Mouse (Mus musculus): ENCODE results near the gene Prkab2. TPM values are rescaled to one million over a fixed set of nuclear protein-coding genes. Genes with fewer than 3 reads are reported as not detected.

Gene Prkab2
- total RNA-seq, 1 experiment from 2014 or later, result 22.8 TPM

- ATAC-seq (ENCODE audit: extremely low read depth, insufficient number of reproducible peaks, low FRiP score, poor library complexity, severe bottlenecking), result no peak
These were observed 25.7 kb downstream of the Prkab2 start for GRCm38 (mm10) chr3:97683560-97684195.

DNA sequence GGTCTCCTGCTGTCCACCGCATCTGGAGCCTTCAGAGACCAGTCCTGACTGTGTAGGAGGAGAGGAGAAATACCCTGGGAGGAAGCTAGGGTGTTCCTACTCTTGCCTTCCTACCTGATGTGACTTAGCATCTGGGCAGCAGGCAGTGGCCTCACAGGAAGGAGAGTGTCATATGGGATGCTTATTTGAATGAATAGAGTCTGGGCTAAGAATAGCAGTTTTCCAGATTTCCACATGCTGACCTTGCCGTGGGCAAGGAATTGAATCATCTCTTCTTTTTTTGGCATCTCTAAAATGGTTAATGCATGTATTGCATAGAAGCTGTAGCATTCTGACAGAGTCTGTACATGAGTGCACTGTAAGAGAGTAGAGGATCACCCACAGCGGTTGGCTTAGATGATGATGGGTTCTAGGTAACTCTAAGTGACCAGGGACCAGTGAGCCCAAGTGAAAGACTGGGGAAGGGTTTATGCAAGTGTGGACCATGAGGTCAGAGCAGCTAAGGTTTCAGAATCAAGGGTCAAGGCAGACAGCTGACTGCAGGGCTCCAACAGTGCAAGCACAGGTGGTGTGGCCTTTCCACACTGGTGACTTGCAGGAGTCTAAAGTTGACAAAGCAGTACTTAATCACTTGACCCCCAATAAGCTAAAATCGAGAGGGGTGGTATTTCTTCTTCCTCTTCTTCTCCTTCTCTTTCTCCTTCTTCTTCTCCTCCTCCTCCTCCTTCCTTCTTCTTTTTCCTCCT lies 28.6 kb downstream of the Prkab2 start:
- ATAC-seq (ENCODE audit: extremely low read depth, insufficient number of reproducible peaks, low FRiP score, poor library complexity, severe bottlenecking), result no peak

GRCm38 (mm10) chr3:97689289-97689688 lies 31.3 kb downstream of the Prkab2 start:
- no peak for ATAC-seq (ENCODE audit: extremely low read depth, insufficient number of reproducible peaks, low FRiP score, poor library complexity, severe bottlenecking)

GRCm38 (mm10) chr3:97690590-97690989 lies 32.6 kb downstream of the Prkab2 start:
- no peak for ATAC-seq (ENCODE audit: extremely low read depth, insufficient number of reproducible peaks, low FRiP score, poor library complexity, severe bottlenecking)

DNA sequence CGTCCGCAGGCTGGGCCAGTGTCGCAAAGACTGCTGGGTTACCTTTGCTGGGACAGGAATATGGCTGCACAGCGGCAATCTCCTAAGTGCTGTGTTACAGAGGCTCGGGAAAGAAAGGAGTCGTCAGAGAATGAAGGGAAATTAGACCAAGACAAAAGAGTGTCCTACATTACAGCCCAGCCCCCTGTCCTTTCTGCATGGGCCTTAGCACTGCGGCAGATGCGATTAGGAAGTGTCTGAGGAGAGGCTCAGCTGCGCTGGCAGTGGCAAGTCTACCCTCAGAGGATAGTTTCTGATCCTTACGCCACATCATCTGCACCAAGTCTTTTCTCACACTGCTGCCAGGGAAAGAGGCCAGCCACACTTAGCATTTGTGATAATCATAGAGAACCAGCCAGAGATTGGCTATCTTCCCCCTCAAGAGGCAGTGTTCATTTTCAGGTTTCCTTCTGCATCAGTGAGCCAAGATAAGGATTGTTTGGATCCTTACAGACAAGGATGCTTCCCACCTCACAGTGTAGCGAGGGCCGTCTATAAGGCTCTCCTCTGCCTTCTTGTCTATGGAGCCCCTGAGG lies 33.5 kb downstream of the Prkab2 start:
- no peak for ATAC-seq (ENCODE audit: extremely low read depth, insufficient number of reproducible peaks, low FRiP score, poor library complexity, severe bottlenecking)

DNA sequence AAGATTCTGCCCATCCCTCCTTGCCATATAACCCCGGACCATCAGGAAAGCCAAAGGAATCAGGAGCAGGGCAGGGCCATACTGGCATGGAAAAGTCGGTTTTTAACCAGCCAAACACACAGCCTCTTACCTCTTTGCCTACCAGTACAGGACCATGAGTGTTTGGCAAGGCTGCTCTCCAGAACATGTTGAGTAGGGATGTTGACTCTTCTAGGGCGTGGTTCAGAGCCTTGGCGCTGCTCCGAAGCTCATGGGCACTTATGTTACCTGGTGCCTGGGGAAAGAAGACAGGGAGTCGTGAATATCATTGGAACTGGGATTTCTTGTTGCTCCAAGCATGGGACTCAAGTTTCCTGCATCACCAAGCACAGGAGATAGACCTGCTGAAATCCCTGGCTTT lies 35.8 kb downstream of the Prkab2 start:
- ATAC-seq (ENCODE audit: extremely low read depth, insufficient number of reproducible peaks, low FRiP score, poor library complexity, severe bottlenecking), result no peak

DNA sequence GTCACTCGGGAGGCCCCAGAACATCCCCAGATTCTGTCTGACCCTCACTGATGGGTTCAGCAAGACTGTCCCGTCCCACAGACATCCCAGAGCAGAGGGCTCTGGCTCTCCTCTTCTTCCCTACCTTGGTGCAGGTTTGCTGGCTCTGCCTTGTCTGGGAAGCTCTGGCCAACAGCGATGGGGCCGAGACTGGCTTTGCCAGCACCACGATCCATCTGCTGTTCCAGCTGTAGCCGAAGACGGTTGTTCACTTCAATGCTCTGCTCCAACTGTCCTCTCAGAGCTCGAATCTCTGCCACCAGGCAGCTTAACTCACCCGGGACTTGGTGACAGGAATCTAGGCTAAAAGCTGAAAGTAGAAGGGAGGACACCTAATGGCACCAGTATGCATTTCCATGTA lies 38.9 kb downstream of the Prkab2 start:
- ATAC-seq (ENCODE audit: extremely low read depth, insufficient number of reproducible peaks, low FRiP score, poor library complexity, severe bottlenecking), result no peak

DNA sequence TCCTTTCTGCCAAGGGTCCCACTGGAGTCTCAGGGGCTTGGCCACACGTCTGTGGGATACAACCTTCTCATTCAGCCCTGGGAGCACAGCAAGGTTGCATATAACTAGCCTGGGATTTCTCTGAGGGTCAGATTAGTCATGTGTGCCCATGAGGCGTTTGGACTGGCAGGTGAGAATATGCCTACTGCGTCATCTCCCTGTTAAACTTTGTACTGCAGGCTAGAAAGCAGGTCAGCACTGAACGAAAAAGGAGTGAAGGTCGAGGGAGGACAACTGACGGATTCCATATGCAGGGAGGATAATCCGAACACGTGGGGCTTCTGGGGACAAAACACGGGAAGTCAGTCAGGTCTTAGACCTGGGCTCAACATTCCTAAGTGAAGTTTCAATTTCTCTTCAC lies 39.3 kb downstream of the Prkab2 start:
- ATAC-seq (ENCODE audit: extremely low read depth, insufficient number of reproducible peaks, low FRiP score, poor library complexity, severe bottlenecking), result no peak

DNA sequence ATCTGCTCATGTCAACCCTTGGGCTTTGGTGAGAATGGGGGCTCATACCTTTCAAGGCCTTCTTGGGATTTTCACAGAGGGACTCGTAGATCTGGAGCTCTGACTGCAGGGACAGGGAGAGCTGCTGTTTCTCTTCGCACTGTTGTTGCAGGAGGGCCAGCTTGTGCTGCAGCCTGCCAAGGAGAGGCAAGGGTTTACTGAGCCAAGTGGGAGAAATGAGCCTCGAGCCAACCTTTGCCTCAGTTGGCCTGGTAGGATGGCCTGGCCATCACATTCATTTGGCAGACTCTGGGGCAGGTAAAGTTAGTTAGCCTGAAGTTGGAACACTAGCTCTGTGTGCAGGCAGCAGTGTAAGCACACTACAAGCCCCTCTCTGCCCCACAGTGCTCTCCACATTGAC lies 41.1 kb downstream of the Prkab2 start:
- ATAC-seq (ENCODE audit: extremely low read depth, insufficient number of reproducible peaks, low FRiP score, poor library complexity, severe bottlenecking), result no peak

DNA sequence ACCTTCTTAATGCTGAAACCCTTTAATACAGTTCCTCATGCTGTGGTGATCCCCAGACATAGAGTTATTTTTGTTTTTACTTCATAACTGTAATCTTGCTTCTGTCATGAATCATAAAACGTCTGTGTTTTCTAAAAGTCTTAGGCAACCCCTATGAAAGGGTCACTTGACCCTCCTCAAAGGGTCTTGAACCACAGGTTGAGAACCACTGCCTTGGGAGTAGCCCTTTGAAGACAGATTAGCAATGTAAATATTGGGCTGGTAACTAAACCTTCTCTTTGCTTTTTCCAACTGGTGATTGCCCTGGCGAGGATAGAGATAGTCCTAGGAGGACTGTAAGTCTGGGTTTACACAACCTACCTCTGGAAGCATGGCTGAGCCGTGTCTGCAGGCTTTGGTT lies 43.2 kb downstream of the Prkab2 start:
- ATAC-seq (ENCODE audit: extremely low read depth, insufficient number of reproducible peaks, low FRiP score, poor library complexity, severe bottlenecking), result no peak

DNA sequence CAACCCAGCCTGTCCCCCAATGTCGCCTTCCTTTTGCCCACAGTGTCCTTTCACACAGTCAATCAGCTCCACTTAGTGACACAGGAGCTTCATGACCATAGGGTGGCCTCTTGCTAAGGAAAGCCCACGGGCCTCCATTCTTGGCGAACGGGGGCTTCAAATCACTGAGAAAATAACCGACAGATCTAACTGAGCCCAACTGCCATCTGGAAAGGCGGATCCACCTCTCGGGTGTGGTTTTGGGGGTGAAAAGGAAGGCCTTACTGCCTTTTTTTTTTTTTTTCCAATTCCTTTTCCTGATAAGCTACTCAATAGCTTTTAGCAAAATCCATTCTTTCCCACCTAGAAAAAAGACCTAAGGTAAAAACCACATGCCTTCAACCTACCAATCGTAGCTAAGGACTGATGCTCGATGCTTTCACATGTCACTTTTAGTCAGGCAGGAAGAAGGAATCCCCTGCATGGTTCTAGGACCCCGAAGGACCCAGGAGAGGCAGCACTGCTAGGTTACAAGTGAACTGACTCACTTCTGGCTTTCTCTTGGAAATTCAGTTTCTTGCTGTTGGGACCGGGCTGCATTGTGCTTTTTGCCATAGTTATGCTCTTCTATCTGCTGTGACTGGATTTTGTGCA lies 44.6 kb downstream of the Prkab2 start:
- ATAC-seq (ENCODE audit: extremely low read depth, insufficient number of reproducible peaks, low FRiP score, poor library complexity, severe bottlenecking), result no peak

DNA sequence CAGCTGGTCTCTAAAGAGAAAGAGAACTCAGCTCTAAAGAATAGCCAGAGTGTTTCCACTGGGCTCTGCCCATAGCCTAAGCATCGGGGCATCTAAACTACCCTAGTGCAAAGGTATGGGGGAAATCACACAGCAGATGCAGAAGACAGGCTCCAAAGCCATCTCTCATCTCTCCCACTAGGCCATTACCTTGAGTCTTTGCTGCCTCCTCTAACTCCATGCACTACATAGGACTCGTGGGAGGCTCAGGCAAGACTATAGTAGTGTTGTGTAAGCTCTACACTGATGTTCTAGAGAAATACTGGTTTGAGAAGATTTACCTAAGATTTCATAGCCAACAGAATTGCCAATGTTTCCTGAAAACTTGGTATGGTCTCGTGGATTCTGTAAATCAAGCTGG lies 47.5 kb downstream of the Prkab2 start:
- ATAC-seq (ENCODE audit: extremely low read depth, insufficient number of reproducible peaks, low FRiP score, poor library complexity, severe bottlenecking), result no peak

- no peak for ATAC-seq (ENCODE audit: extremely low read depth, insufficient number of reproducible peaks, low FRiP score, poor library complexity, severe bottlenecking)
These were observed 48.6 kb downstream of the Prkab2 start for GRCm38 (mm10) chr3:97706561-97706960.

GRCm38 (mm10) chr3:97710134-97710533 lies 52.1 kb downstream of the Prkab2 start:
- ATAC-seq (ENCODE audit: extremely low read depth, insufficient number of reproducible peaks, low FRiP score, poor library complexity, severe bottlenecking), result no peak

GRCm38 (mm10) chr3:97710881-97711280 lies 52.9 kb downstream of the Prkab2 start:
- ATAC-seq (ENCODE audit: extremely low read depth, insufficient number of reproducible peaks, low FRiP score, poor library complexity, severe bottlenecking), result no peak

- ATAC-seq (ENCODE audit: extremely low read depth, insufficient number of reproducible peaks, low FRiP score, poor library complexity, severe bottlenecking), result no peak
These were observed 57.9 kb downstream of the Prkab2 start for GRCm38 (mm10) chr3:97715922-97716321.

DNA sequence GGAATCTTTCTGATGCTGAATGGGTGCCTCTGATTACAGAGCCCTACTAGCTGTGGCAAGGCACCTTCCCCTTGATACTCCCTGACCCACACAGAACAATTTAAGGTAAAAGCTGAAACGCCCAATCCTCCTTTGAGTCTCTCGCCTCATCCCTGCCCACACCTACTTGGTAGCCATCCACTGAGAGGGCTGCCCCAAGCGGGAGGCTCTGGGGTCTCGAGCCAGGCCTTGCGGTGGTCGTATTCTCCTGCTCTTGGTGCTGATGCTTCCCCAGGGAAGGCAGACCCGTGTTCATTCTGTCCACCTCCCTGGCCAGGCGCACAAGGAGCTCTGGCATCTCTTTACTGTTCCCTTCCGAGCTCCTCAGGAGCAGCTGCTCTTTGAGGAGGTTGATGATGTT lies 61.1 kb downstream of the Prkab2 start:
- ATAC-seq (ENCODE audit: extremely low read depth, insufficient number of reproducible peaks, low FRiP score, poor library complexity, severe bottlenecking), result no peak
